Mouse (Mus musculus): ENCODE results near the gene Cldnd2. TPM values are rescaled to one million over a fixed set of nuclear protein-coding genes. Genes with fewer than 3 reads are reported as not detected.
"Not testable (repeated sequence)": the region's sequence is repeated elsewhere in the genome, so short reads cannot be mapped to it uniquely, and the experiment has no call there.

Gene Cldnd2
- total RNA-seq (2015), result 0.49 and 0.66 TPM in 2 replicates
- total RNA-seq (2017), result not detected in 2 replicates

DNA sequence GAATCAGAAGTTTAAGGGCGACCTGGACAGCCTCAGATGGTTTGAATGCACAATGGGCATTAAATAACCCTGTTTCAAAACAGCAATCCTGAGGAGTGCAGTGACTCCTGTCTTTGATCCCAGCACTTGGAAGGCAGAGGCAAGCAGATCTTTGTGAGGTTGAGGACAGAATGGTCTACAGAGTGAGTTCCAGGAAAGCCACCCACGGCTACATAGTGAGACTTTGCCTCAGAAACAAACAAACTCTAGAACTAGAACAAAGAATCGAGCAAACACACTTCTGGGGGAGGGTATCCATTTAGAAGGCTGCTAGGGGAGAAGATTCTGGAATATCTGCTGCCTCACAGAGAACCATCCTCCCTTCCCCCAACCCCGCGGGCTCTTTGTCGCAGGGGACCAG, at the start of gene Cldnd2:
Cldnd2 (plus strand) TSS at position 301 of the 400 bp plus-strand sequence.
- no peak for ATAC-seq (replicated peaks; ENCODE audit: poor library complexity)

DNA sequence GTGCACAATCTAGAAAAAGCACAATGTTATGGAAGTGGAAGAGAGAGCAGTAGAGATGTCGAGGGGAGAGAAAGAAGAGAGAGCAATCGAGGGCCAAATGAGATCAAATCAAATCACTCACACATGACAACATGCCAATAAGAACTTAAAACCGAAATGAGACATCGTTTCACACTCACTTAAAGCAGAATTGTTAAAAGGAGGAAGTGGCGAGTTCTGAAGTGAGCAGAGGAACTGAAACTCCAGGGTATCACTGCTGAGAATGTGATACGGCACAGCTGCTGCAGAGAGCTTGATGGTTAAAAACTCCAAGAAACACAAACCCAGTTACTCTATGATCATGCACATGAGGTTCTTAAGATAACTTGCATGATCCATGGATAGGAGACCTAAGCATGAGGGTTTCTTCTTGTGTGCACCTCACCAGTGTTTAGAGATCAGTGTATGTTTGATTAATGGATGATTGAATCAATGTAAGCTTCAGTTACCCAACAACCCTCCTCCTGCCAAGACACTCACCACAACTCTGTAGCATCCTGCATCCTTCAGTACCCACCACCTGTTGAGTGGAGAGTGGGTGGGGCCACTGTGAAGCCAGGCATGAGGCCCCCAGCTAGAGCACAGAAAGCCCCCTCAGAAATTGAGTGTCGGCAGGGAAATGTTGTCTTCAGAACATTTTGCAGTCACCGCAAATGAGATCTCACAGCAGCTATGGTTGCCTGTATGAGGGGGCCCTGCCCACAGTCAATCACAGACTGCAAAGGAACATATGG, 48.0 kb upstream of the Cldnd2 start:
- peak; percentile 85 for ATAC-seq (replicated peaks; ENCODE audit: poor library complexity)

DNA sequence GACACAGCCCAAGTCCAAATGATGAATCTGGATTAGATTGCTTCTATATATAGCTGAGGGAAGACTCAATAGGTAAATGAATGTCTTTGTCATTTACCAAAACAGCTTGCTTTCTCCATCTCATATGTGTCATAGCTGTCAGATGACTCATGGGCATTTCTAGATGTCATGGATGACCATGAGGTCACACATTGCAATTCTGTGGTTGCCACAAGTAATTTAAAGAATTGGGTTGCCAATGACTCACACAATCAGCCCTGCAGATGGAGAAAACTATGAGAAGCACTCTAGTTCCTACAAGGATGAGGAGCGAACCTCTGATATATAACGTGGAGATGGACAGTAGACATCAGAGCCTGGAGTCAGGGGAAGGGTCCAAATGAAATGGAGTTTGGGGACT, 41.1 kb upstream of the Cldnd2 start:
- ATAC-seq (replicated peaks; ENCODE audit: poor library complexity), result no peak

DNA sequence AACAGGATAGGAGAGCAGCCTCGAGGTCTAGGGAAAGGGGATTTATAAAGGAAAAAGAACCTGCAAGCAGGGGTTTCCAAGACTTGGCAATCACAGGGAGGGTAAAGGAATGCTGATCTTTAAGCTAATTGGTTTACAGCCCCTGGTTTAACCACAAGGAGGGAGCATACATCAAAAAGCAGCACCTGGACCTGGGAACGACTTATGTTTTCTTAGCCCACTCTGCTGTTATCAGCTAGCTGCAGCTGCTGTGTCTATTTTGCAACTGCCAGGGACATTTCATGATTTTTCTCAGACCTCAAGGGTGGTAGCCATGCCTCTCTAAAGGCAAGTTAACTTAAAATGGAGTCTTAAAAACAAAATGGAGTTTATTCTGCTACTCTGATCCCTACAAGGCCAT, 37.9 kb upstream of the Cldnd2 start:
- ATAC-seq (replicated peaks; ENCODE audit: poor library complexity), result peak; percentile 68

DNA sequence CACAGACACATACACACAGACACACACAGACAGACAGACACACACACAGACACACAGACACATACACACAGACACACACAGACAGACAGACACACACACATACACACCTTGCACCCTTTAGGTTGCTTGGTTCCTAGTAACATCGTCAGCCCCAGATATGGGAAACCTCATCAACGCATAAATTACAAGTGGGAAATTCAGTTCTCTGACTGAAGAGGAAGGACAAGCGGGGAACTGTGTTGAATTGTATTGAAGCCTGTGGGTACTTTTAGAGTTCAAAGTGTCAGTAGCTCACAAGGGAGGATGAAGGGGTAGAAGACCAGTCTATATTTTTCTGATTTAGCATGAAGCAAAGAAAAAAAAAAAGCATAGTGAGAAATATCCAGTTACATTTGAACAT, 33.0 kb upstream of the Cldnd2 start:
- no peak for ATAC-seq (replicated peaks; ENCODE audit: poor library complexity)

DNA sequence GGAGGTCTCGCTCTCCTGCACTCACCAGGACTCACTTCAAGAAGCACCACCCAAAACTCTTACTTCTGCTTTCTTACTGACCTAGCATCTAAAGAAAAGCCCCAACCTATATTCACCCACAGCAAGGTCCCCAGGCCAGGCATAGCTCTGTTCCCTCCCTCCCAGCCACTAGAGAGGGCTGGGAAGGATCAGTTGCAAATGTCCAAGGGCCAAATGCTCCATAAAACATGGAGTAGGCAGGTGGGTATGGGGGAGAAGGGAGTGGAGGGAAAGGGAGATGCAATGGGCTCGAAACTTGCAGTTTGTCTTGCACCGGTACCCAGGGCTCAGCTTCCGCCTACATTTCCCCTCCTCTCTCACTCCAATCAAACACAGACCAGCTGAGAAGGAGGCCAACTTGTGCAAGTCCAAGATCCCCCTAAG, 32.4 kb upstream of the Cldnd2 start, which contains the start of gene Siglecg:
Siglecg (plus strand) TSS at position 74 of the 423 bp plus-strand sequence.
- peak; percentile 83 for ATAC-seq (replicated peaks; ENCODE audit: poor library complexity)

DNA sequence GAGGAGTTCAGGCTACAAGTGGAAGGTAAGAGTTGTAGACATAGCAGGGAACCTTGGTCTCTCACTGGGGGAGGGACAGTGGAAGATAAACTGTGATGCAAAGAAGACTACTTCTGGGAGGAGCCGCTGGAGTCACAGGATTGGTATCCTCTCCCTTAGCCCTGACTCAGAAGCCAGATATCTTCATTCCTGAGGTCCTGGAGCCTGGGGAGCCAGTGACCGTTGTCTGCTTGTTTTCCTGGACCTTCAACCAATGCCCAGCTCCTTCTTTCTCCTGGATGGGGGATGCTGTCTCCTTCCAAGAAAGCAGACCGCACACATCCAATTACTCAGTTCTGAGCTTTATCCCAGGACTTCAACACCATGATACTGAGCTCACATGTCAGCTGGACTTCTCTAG, 31.5 kb upstream of the Cldnd2 start:
- no peak for ATAC-seq (replicated peaks; ENCODE audit: poor library complexity)

DNA sequence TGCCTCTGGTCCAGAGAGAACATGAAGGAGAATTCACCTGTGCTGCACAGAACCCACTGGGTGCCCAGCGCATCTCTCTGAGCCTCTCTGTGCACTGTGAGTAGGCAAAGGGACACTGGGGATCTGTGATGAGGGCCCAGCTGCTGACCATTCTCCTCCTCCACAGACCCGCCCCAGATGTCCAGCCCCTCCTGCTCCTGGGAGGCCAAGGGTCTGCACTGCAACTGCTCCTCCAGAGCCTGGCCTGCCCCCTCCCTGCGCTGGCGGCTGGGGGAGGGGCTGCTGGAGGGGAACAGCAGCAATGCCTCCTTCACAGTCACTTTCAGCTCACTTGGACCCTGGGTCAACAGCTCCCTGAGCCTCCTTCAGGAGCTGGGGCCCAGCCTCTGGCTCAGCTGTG, 28.9 kb upstream of the Cldnd2 start:
- not testable (repeated sequence) for ATAC-seq (replicated peaks; ENCODE audit: poor library complexity)

DNA sequence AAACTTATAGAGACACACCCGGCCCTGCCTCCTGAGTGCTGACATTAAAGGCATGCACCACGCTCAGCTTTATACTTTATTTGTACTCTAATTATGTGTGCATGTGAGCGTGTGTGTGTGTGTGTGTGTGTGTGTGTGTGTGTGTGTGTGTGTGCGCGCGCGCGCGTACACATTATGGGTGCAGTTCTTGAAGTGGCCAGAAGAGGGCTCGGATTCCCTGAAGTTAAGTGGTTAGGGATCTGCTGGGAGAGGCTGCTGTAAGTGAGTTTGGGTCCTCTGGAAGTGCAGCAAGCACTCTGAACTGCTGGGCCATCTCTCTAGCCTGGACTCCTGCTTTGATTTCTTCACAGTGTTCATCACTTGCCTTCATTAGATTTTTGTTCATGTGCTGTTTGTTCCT, 23.3 kb upstream of the Cldnd2 start:
- no peak for ATAC-seq (replicated peaks; ENCODE audit: poor library complexity)

DNA sequence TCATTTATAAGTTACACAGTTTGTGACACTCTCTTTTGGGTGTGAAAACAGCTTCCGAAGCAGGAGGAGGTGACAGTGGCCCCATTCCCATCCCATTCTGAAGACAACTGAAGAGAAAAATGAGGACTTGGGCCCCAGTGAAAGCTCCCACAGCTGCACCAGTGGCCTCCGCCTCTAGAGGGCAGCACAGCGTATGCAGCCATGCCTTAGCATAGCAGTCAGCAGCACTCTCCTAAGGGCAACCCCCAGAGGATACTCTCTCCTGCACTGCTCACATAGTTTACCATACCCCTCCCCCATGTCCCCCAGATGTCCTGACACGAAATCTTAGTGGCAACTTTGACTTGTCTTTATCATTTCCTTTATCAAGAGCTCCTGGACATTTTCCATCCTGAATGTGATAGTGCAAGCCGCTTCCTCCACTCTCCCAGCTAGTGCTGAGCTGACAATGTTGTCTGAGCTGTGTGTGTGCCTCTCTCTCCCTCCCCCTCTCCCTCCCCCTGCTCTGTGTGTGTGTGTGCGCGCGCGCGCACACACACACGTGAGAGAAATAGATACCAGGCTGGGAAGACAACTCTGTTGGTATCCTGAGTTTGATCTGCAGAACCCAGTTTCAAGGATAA, 17.5 kb upstream of the Cldnd2 start:
- ATAC-seq (replicated peaks; ENCODE audit: poor library complexity), result peak; percentile 97

DNA sequence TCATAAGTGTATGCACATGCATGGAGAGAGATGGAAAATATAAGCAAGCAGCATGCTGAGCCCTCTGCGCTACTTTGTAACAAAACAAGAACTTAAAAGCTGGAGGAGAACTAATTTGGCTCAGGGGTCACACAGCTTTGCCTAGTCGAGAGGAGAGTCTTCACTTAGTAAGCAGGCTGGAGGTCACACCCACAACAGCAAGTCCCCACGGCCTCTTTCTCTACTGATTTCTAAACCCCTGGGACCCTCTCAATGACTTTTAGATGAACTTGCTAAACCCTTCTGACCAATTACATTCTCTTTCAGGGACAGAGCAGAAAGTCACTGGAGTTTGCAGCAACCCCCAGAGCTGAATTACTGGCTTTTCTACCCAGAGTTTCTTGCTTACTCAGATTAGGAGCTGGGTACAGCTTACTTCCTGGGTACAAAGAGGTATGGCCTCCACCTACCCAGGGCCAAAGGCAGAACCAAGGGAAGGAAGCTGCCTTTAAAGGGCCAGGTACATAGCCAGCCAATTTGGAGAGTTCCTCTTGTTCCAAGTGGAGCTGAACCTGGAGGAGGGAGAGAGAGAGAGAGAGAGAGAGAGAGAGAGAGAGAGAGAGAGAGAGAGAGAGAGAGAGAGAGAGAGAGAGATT, 16.5 kb upstream of the Cldnd2 start:
- ATAC-seq (replicated peaks; ENCODE audit: poor library complexity), result no peak

DNA sequence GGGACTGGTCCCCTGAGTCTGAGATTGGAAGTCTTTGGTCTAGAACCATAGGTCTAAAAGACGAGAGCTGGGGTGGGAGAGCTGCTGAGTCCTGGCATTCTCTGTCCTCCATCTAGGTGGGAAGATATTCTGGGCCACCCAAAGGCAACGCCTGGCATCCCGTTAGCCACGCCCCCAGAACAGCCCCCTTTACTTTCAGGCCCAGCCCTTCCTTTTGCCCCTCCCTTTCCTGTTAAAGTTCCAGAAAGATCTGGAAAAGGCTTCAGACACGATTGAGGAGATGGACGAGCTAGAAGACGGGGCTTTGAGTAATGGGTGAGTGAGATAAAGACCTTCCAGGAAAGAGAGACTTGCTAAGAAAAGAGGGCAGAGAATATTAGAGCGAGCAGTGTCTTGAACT, 13.2 kb upstream of the Cldnd2 start, which contains the start of gene Lim2:
Lim2 (plus strand) TSS at position 265 of the 400 bp plus-strand sequence.
- ATAC-seq (replicated peaks; ENCODE audit: poor library complexity), result no peak

DNA sequence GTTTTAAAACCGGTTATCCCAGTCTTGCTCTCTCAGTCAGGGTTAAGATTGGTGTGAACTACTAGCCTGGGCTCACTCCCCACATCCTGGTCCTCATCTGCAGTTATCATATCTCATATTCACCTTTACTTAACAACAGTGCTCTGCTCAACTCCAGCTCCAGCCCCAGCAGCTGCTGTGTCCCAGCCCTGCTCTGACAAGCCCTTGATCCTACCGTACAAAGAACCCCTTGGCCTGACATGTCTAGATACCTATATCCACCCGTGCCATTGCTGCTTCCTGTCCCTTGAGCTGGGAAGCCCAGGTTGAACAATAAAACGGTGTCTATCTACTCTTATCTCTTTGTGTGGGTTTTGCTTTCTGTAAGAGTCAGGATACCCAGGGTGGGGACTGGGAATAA, 11.1 kb upstream of the Cldnd2 start:
- ATAC-seq (replicated peaks; ENCODE audit: poor library complexity), result no peak

DNA sequence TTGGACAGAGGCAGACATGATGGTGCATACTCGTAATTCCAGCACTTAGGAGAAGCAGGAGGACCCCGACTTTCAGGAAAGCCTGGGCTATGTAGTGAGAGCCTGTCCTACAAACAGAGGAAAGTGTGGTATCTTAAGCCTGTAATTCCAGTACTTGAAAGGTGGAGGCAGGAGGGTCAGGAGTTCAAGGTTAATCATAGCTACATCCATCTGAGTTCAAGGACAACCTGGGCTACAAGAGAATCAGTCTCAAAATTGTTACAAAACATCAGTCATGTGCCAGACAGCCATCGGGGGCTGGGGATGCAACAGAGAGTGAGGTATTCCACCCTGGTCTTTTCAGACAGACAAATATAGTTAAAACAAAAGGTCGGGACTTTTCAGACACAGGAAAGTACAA, 7.7 kb upstream of the Cldnd2 start:
- ATAC-seq (replicated peaks; ENCODE audit: poor library complexity), result no peak

DNA sequence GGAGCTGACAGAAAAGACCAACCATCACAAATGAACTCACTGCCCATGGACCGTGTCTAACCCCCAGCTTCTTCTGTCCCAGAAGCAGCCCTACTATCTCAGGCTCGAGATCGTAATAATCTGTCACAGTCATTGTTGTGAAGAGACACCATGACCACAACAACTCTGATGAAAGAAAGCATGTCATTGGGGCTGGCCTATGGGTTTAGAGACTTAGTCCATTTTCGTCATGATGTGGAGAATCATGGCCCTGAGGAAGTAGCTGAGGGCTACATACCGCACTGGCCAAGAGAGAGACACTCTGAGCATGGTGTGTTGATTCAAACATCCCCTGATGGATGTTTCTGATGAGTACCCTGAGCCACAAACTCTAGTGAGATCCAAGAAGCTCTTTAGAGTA, 5.9 kb upstream of the Cldnd2 start:
- no peak for ATAC-seq (replicated peaks; ENCODE audit: poor library complexity)

DNA sequence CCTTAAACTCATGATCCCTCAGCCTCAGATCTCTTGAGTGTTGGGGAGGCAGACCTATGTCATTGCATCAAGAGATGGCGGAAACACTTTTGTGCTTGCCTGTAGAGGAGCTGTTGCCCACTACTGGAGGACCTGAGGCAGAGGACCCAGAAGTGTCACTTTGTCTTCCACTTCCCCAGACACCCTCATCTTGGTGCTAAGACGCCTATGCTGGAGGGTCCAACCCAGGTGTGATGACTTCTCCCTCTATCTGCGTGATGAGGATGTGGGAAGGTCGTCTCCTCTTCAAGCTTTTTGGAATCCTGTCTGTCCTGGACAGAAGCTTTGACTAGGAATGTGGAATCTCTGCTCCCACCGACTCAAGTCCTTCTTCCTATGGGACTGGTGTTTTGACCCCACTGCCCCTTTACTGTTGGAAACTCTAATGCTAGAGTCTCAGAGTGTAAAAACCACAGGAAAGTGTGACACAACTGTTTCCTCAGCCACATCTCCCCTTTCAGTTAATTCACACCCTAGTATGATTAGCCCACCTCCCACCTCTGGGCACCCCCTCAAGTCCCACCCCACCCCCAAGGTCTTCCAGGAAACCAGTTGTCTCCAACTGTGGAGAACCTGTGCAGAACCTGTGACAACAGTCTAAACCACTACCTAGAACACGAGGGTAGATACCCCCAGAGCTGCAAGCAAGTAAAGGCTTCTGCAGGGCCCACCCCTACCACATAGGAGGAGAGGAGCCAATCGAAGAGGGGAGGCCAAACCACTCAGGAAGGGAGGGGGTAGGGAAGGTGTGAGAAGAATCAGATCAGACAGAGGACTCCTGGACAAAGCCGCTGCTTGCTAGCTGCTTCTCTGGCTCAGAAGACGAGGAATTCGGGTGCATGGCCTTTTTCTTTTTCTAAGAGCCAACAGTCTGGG, 4.0 kb upstream of the Cldnd2 start, which contains the start of gene Nkg7:
Nkg7 (plus strand) TSS at position 733 of the 915 bp plus-strand sequence.
- ATAC-seq (replicated peaks; ENCODE audit: poor library complexity), result peak; percentile 65

DNA sequence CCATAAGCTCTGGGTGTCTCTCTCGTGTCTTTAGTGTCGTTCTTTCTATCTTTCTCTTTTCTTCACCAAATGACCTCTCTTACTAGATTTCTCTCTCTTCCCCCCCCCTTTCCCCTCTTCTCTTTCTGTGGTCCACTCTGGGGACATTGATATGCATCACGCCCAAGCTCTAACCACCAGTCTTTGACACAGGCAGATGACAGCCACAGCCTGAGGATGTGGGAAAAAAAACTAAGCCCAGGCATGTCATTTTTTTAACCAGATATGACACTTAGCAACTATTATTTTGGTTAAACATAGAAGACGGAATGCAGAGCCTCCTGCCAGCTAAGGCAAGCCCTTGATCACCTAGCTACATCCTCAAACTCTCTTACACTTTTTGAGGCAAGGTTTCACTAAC, 2.0 kb upstream of the Cldnd2 start:
- ATAC-seq (replicated peaks; ENCODE audit: poor library complexity), result peak; percentile 7; the same call in 1 of the 2 replicates

DNA sequence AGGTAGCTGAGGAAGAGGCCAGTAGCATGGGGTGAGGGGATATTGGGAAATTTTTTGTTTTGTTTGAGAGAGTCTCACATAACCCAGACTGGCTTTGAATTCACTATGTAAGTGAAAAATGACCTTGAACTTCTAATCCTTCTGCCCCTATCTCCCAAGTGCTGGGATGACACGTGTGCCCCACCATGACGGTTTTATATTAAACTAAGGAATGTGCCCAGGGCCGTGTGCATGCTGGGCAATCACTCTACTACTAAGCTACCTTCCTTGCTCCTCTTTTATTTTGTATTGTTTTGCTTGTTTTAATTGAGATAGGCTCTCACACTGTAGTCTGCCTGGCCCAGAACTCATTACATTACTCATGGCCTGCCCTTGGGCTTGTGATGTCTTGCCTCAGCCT, 489 bp downstream of the Cldnd2 start:
- ATAC-seq (replicated peaks; ENCODE audit: poor library complexity), result no peak

DNA sequence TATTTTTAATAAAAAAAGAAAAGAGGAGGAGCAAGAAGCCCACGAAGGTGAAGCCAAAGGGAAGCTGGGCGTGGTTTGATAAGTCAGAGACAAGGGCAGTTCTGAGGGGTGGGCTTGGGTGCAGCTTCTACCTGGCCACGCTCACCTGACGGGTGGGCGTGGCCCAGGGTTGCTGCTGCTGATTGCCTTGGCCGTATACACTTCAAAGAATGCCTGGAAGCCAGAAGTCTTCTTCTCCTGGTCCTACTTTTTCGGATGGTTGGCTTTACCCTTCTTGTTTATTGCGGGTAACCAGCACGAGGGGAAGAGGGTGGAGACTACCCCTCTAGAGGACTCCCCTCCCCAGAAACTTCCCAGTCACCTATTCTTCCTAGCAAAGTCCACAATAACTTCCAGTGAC, 2.1 kb downstream of the Cldnd2 start:
- no peak for ATAC-seq (replicated peaks; ENCODE audit: poor library complexity)

DNA sequence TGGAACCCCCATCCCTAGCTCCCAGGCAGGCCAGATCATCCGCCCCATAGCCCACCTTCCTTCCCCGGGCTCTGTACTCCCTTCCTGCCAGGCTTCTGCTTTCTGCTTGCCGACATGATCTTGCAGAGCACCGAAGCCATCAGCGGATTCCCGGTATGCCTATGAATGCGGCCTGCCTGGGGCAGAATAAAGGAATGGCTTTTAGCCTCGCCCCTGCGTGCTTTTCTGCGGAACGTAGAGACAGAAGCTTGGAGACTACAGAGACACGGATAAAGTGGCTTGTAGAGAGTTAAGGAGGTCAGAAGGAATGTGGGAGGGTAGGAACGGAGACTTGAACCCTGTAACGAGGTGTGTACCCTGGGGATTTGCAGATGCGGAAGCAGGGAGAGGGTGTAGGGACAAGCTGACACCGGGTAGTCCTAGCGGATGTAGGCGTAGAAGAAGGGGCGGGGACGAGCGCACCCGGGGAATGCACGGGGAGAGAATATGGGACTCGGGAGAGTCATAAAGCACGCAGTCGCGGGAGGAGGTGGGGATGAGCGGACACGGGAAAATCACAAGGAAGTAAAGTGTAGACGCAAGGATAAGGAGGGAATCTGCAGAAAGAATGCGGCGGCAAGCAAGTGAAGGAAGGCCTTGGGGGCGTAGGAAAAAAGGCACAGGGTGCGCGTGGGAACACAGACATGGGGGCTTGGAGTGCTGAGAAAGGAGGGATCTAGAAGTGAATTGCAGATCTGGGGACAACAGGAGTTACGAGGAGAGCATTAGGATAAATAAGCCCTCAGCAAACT, 2.7 kb downstream of the Cldnd2 start:
- ATAC-seq (replicated peaks; ENCODE audit: poor library complexity), result peak; percentile 67

All from megakaryocyte progenitor cell, adult 5-6 weeks (primary cell).